Mouse (Mus musculus) gonadal fat pad, adult 2 months (tissue): ENCODE measurements at regions not wholly inside any gene's neighbourhood (a gene's known extent, or its start where the extent isn't known, plus 50 kb on each side); places are given as distances from the start of the nearest gene placed in this dataset.
"Not testable (repeated sequence)": the region's sequence is repeated elsewhere in the genome, so short reads cannot be mapped to it uniquely, and the experiment has no call there.

Experiments used
- DNase-seq: peaks from one replicate; pipeline ENCODE4 v3.0.0-alpha.2; 2012; ENCODE audit warnings: low read depth

DNA sequence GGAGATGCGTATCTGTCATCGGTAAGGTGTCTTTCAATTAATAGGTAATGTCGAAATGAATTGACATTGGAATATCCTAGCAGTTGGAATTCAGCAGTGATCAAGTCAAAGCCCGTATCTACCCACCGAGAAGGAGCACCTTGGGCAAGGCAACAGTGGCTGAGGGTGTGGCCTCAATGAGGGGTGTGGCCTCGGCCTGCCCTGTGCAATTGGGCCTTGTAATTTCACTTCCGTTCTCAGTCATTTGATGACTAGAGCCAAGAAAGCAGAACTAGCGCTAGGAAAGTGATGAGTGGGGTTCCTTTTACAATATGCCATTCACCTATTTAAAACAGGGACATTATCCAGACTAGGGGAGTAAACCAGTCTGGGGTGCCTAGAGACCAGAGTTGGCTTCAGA is 77.6 kb downstream of the Elovl4 start:
- DNase-seq, result no peak

DNA sequence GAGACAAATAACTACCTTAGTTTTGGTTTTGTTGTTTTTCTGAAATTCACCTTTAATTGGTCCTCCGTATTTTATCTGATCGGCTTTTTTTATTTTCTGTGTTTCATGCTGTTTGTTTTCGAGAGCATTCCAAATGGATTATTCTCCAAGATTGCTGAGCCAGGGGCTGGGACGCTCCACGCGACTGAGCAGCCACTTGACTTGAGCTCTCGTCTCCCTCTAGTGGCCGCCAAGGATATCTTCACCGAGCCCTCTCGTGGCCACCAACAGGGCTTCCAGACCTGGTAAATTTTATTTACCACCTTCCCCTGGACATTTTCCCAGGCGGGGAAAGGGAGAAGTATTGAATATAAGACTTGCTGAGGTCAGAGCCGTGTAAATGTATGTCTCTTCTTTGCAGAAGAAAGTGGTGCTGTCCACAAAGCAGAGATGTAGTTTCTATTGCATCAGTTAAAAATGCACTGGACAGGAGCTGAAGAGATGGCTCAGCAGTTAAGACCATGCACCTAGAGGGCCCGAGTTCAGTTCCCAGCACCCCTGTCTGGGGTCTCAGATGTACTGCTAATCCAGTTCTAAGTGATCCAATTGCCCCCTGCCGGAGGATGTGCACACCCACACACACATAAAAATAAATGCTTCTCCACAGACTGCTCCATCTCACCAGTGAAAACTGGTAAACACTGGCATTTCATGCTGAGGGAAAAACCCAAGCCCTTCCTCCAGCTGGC is 78.5 kb downstream of the Elovl4 start:
- DNase-seq, result no peak

DNA sequence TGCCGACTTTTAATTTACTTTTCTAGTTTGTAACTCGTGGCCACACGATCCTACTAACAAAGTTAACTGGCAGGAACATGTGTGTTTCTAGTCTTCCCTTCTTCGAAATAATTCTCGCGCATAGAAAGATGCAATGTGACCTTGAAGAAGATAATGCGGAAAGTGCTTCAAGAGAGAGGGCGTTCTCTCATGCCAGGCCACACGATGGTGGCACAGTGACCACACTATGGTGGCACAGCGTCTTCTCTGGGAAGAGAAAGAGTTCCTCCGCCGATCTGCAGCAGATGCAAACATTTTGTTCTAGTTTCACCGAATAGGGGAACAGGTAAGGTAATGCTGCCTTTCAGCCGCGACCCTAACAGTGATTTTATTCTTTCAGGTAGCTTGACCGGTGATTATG is 79.1 kb downstream of the Elovl4 start:
- DNase-seq, result no peak

DNA sequence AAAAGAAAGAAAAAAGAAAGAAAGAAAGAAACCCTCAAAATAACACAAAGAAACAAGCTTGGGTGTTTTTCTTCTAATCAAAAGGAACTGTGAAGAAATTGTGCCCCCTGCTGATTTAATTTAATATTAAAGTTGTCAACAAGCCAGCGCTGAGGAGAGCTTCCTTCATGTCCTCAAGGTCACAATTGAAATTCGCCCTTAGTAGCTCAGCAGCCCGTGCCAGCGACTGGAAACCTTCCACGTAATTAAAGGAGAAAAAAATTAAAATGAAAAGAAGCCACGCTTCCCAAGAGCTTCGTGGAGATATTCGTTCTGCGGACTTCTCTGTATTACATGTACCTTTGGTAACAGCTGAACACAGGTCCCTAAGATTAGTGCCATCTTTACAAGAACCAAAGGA is 80.0 kb downstream of the Elovl4 start:
- DNase-seq, result no peak

DNA sequence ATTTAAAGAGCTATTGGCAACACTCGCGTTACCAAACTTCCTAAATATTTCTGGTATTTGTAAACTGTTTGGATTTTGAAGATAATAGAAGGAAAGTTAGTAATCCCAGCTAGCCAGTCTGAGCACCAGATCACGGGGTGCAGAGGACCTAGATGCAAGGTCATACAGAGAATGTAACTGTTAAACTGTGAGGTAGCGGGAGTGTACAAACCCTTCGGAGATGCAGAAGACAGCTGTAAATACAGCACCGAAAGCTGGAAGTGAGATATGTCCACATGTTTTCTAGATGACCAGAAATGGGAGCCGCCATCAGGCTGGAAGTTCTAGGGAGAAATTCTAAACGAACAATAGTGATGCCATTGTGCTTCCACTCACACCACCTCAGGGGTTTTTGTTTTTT is 80.5 kb downstream of the Elovl4 start:
- DNase-seq, result no peak

DNA sequence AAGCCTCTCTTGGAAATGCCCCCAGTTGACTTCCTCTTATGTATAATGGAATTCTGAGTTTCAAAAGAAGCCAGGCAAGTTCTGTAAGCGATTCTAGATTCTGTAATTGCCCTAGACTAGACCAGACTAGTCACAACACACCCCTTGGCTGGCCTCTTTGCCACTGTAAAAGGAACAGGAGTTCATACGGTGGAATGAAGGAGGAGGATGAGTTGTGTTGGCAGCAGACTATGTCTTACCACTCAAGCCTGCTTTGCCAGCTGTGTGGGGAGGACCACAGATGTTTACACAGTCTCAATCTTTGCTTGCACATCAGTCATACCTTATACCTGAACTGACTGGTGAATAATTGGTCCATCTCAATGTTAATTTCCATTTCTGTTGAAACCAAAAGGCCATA is 85.1 kb downstream of the Elovl4 start:
- DNase-seq, result peak; percentile 95

DNA sequence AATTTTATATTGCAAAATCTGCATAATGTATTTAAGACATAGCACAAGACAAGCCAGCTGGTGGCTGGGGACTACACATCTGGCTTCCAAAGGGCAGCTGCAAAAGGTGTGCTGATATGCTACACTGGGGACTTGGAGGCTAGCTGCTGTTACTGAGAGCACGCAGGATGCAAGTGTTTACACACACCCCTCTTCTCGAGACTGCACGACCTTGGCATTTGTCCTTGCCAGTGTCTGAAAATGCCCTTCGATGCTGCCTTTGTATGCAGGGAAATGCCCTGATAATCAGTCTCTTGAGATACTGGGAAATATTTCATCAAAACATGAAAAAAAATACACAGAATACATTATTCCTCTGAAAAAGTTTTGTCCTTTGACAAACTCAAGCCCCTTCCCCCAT is 86.3 kb downstream of the Elovl4 start:
- DNase-seq, result no peak

DNA sequence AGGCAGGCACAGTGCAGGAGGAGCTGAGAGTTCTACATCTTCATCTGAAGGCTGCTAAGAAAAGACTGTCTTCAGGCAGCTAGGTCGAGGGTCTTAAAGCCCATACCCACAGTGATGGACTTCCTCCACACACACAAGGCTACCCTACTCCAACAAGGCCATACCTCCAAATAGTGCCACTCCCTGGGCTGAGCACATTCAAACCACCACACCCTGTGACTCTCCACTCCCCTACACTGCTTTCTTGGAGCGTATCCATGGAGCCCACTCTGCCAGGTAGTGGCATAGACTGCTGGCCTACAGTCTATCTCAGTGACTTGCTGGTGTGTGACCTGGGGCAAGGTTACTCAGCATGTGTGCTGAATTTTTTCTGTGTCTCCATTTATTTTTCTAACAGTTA is 88.0 kb downstream of the Elovl4 start:
- DNase-seq, result not testable (repeated sequence)

DNA sequence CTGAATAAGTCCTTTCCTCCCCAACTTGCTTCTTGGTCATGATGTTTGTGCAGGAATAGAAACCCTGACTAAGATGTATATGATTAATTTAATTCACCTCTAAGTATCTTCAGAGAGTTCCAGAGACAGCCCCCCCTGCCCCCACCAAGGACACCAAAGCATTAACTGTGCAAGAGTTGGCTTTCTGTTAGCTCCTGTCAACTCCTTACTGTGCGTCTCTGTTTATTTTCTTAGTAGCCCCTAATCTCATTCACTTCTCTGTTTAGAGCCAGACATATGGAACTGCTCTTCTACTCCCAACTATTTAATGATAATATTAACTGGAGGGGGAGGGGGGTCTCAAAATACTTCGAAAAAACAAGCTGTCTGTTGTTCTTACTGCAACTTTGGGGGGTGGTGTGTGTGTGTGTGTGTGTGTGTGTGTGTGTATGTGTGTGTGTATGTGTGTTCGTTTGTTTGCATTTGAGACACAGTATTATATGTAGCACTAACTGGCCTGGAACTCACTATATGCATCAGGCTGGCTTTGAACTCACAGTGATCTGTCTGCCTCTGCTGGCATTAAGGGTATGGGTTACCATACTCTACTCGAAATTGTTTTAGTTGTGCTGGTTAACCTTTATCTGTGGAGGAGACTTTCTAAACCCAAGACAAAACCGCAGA is 89.8 kb downstream of the Elovl4 start:
- no peak for DNase-seq

DNA sequence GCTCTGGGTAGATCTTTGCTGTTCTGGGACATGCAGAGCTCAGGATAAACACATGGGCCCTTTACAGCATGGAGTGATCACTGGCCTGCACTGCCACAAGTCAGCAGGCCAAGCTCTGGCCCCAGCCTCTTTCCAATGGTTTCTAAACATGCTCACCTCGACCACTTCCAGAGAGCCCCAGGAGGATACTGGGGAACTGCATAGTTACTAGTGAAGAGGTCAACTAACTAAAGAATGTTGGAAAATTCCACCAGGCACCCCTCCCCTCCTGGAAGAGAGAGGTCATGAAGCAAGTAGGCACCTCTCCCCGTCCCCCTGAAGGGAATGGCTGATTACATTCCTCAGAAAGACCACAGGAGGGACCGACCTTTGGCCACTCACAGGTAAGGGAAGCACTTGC is 98.7 kb downstream of the Elovl4 start:
- DNase-seq, result no peak

DNA sequence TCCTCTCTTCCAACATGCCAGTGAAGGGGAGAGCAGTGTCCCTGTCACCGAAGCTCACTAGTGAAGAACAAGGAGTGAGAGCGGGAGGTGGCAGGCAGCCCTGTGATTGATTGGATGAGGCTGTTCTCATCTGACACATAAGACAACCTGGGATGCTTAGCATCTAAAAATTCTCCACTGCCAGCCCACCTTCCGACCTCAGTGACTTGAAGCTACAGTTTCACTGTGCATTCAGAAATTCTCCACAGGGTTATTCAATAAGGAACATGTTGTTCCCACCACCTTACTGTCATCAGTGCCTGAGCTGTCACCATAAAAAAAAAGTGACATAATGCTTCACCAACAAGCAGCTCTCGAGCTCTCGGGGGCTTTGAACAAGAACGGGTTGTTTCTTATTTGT is 100.0 kb downstream of the Elovl4 start:
- no peak for DNase-seq

DNA sequence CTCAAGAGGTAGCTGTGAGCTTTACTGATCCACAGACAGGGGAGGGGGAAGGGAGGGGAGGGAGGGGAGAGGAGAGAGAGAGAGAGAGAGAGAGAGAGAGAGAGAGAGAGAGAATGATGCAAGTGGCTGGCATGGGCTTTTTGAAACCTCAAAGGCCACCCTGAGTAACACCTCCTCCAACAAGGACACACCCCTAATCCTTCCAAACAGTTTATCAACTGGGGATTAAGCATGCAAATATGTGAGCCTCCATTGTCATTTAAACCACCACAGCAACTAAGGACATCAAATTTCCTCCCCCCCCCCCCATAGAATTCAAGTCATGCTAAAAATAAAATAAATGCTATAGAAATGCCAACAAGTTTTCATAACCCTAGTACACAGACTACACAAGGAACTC is 101.9 kb downstream of the Elovl4 start:
- DNase-seq, result no peak

DNA sequence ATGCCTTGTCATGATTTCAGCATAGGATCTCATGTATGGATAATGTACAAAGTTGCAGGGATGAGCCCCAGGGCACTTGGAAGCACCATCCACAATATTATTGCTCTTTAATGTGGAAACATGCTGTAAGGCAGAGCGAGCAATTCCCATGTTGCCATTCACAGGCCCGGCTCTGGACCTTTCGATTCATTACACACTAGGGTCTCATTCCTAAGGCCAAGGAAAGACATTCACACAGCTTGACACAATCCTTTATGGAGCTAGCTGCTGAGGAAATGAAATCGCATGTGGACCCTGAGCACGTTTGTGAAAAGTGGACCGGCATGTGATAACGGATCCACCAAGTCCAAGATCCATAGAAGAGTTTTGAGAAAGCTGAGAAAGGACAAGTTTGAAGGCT is 105.2 kb downstream of the Elovl4 start:
- DNase-seq, result no peak

DNA sequence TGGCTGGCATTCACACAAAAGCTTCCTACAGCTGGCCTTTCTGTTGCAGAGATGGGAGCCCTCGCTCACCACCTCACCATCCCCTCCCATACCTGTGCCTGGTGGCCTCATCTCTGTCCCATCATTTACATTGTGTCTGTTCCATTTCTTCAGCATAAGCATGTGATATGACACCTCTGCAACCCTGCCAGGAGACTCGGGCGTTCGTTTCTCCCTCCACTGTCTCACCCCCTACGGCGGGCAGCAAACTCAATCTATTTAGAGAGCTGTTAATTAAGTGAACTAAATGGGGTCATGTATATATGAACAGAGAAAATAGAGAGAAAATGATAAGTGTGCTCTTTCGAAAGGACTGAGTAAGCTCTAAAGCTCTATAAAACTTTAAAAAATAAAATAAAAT is 106.0 kb downstream of the Elovl4 start:
- no peak for DNase-seq

DNA sequence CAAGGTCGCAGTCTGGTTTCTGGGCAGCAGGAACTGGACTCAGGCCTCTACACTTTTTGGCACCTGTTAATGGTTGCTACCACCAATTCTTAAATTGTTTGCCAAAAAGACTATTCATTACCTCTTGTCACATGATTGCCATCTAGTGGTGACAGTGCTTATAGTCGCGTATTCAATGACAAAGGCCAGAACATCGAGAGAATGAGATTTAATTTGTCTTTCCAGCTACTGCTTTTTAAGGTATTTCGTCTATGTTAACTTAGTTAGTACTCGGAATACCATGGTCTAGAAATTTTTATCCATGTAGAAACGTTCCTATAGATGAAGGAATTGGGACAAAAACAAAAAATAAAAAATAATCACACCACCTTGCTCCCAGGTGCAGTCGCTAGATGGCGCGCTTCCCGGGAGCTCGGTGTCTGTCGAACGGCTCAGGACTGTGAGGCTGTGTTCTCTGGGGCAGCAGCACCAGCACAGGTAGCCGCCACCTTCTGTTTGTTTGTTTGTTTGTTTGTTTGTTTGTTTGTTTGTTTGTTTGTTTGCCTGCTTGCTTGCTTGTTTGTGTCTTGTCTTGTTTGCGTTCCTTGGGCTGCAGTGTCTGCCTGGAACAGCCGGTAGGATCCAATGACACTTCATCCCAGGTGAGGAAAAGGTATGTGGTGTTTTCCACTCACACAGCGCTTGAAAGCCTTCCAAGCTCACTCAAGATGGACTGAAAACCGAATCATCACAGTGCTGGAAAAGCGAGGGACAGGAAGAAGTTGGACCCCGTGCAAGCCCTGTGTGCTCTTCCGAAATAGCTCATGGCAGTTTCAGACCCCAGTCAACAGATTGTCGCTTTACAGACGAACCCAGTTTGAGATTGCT is 114.5 kb downstream of the Elovl4 start:
- peak; percentile 37 for DNase-seq
